Mouse (Mus musculus) gastrocnemius, adult 2 months (tissue): ENCODE results near the gene Colec11. TPM values are rescaled to one million over a fixed set of nuclear protein-coding genes. Genes with fewer than 3 reads are reported as not detected.

Experiments used
- DNase-seq: peaks from one replicate; pipeline ENCODE4 v3.0.0; 2022
- H3K27ac ChIP-seq: fragments of 200-600 bp; 2 replicates; pipeline ENCODE4 v1.8.1; 2022; ENCODE audit warnings: mild to moderate bottlenecking
- H3K4me3 ChIP-seq: fragments of 200-600 bp; 2 replicates; pipeline ENCODE4 v1.8.1; 2022; ENCODE audit warnings: mild to moderate bottlenecking, moderate library complexity
- CTCF ChIP-seq: fragments of 200-600 bp; IDR thresholded peaks from 2 replicates; pipeline ENCODE4 v1.8.1; 2022; ENCODE audit warnings: antibody characterized with exemption, mild to moderate bottlenecking, moderate library complexity
- intact Hi-C: fragments of 180-260 bp; cut with DNase I; formaldehyde crosslinking; loops from one replicate; pipeline ENCODE4 v1.15.1; 2025
- total RNA-seq, 2 experiments: library from RNA; stranded (reverse); gene quantifications; 2 replicates each; pipeline ENCODE4 v1.2.3; 2021

Colec11 gene
- total RNA-seq, 2 experiments from 2014 or later = 0.28 to 0.56 TPM

DNA sequence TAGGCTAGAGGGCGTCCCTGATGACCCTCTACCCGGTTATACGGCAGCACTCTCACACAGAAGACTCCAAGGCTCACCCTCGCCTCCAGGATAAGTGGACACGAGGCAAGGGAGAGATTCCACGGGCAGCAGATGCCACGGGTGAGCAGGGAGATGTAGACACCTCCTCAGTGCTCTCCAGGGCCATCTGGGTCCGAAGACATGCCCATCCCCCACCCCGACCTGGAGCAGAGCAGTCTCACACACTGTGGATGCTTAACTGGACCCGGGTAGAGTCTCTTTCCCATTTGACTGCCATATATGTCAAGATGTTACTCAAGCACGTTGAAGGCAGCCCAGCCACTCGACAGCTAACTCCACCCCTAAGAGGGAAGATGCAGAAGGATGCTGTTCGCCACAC, 32.7 kb downstream of the Colec11 start:
- DNase-seq = no peak
- intact Hi-C loops = no loop called here
- Histone ChIP-seq H3K4me3 (no peak overlapping the region), H3K27ac (no peak overlapping the region)
- TF ChIP-seq CTCF = no peak

DNA sequence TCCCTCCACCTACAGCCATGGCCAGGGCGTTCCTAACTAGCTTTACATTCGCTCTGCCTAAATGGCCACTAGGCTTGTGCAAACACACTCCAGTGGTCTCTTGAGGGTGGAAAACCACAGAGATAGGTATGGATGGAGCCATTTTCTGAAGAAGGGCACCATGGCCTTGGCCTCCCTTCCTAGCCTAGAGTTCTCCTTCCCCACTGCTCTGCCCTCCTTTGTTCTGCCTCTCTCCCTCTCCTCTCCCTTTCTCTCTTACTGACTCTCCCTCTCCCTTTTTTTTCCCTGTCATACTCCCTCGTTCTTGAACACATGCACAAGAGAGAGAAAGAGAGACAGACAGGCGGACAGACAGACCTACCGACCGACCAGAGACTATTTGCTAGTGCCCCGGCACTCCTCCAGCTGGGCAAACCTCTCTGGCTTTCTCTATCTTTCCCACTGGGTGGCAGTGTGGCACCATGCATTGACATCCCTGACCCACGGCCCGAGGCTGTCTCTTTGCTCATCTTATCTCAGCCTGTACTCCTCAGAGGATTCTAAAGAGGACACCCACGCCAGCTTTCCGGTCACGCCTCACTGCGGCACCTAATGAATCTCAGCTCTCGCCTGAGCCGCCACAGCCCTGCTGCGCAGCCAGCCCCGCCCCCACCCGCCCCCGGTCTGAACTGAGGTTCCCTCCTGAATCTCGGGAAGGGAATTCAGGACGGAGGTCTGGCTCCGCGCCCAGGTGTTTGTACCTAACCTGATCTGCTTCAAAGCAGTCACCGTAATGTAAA, 33.9 kb downstream of the Colec11 start:
- Histone ChIP-seq H3K27ac (no peak overlapping the region), H3K4me3 (peak overlapping the region; percentile 69)
- DNase-seq = peak; percentile 83
- TF ChIP-seq CTCF = peak; percentile 88
- intact Hi-C loops = loop anchor here (10.0 kb wide), 1 partner anchor 246 kb away; no protein-coding TSS in a partner anchor

DNA sequence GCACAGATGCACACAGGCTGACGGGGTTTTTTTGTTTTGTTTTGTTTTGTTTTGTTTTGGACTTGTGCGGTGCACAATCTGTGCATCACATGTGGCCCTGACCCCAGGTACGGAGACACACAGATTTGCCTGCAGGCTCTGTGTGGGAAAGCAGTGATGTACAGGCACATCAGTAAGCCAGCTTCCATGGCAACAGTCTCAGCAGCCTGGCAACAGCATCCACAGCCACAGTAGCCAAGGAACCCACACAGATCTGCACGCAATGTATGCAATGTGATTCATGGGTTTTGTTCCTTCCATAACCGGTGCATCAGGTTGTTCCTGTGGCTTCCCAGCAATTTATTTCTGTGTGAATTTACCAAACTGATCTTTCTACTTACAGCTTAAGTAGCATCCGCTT, 35.2 kb downstream of the Colec11 start:
- H3K27ac ChIP-seq = no peak overlapping the region
- H3K4me3 ChIP-seq = no peak overlapping the region
- TF ChIP-seq CTCF = no peak
- DNase-seq = no peak
- intact Hi-C loops = loop anchor here (10.0 kb wide), 1 partner anchor 247 kb away; no protein-coding TSS in a partner anchor

DNA sequence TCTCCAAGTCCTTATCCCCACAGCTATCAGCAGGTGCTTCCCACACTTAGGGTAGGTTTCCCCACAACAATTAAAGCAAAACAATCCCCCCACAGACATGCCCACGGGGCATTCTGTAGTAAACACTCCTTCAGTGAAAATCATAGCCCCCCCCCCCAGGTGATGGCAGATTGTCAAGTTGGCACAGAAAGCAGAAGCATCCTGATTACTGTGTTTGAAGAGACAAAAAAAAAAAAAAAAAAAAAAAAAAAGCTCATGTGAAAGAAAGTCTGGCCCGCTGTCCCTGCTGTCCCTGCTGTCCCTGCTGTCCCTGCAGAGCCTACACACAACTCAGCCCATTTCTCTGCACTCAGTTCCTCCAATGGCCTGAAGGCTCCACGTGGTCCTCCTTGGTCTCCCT, 39.1 kb downstream of the Colec11 start:
- intact Hi-C loops = loop anchor here (10.0 kb wide), 1 partner anchor 251 kb away; no protein-coding TSS in a partner anchor
- H3K4me3 ChIP-seq = no peak overlapping the region
- no peak overlapping the region for H3K27ac ChIP-seq
- no peak for TF ChIP-seq CTCF
- DNase-seq = no peak

DNA sequence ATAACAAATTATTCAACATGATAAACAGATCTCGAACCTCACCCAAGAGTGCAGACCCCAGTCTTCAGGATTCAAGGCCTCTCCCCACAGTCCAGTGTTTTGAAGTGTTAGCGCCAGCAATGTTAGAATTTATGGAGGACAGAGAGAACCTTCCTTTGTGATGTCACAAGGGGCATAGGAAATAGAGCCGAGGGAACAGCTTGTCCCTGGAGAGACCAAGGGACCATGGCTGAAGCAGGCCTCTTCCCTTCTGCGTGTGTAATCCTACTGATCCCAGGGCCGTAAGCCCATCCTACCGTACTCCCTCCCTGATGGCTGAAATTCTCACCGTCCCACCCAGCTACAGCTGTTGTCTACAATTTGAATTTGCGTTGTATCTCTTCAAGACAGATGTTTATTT, 40.8 kb downstream of the Colec11 start, which contains the start of gene Allc:
Gene Allc, minus strand, starts transcription at position 101 of the 400 bp plus-strand sequence.
- H3K27ac ChIP-seq = no peak within 1 kb of the TSS
- no peak for TF ChIP-seq CTCF
- intact Hi-C loops = loop anchor here (10.0 kb wide), 1 partner anchor 252 kb away; no protein-coding TSS in a partner anchor

DNA sequence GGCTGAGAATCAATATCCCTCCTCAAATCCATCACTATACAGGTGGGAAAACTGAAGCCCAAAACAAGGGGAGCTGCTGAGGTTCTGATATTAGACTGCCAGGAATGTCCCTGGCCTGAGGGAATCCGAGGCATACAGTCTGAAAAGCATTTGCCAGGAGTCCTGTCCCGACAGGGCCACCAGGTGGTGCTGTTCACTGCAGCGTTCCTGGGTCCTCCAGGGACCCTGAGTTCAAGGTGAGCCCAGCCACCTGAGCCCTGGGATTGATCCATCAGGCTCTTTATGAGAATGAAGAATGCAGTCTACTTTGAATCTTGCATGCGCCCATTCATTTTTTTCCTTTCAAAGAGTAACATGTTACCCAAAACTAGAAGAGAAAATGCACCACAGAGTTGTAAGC, 44.0 kb downstream of the Colec11 start:
- intact Hi-C loops = no loop called here
- H3K4me3 ChIP-seq = no peak overlapping the region
- TF ChIP-seq CTCF = peak; percentile 43
- H3K27ac ChIP-seq = no peak overlapping the region
- no peak for DNase-seq

More for the DNA sequence above, 40.8 kb downstream of the Colec11 start, which contains the start of gene Allc:
- DNase-seq = no peak
- no peak within 1 kb of the TSS for H3K4me3 ChIP-seq

DNA sequence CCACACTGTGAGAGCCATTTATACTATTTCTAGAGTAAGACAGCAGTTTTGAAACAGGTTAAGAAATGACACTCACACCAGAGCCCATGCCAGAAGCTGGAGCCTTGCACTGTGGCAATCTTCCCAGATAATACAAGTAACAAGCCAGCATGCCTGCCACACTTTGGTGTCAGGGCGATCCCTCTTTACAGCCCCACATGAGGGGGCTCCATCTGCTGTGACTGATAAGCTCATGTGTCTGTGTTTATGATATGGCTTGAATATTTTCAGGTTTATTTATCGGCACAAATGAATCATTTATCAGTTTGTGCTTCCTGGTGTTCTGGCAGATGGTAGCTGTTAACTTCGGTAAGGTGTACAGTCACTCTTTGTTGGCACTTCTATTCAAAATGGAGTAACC, 45.0 kb downstream of the Colec11 start:
- DNase-seq = no peak
- intact Hi-C loops = no loop called here

DNA sequence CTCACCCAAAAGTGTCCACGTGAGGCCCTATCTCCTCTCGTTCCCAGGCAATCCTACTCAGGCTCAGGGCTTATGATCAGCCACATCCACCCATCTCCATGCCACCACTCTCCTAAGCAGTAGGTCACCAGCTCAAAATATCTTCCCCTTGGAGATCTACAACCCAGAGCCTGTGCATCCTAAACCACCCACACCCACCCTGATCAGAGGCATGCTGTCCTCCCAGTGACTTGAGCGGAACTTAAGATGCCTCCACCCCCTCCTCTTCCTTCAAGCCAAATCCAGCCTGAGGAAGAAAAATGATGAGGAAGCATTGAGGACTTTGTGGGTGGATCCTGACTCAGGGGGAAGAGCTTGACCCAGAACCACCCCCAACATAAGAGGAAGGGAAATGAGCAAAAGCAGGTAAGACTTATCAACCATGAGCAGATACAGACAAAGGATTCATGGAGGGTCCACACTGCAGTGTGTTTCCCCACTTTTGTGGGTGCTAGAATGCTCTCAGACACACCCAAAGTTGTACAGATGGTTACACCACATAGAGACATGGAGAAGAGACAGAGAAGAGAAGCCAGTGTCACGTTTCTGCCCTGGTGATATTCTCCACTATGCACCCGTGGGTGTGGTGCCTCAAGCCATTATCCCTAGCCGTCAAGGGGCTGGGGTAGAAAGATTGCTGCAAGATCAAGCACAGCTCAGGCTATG, 47.7 kb downstream of the Colec11 start:
- no peak overlapping the region for H3K4me3 ChIP-seq
- H3K27ac ChIP-seq = no peak overlapping the region
- no peak for TF ChIP-seq CTCF
- no peak for DNase-seq
- intact Hi-C loops = no loop called here

More for the DNA sequence above, 45.0 kb downstream of the Colec11 start:
- Histone ChIP-seq H3K4me3 (no peak overlapping the region), H3K27ac (no peak overlapping the region)
- no peak for TF ChIP-seq CTCF

DNA sequence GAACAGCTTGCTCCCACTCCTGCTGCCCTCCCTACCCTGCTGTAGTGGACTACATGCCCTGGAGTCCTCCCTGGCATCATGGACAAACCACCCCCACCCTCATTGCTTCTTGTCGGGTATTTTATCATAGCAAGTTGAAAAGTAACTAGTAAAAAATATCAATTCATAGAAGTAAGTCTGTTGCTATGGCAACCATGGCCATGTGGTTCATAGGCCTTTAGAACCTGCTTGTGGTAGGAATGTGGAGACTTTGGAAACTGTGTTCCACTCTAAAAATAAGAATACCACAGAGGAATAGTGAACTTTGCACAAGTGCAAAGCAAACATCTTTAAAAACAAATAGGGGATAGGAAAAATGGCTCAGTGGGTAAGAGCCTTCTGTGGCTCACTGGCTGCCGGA, 50.9 kb downstream of the Colec11 start:
- intact Hi-C loops = no loop called here
- Histone ChIP-seq H3K4me3 (no peak overlapping the region), H3K27ac (no peak overlapping the region)
- no peak for TF ChIP-seq CTCF
- no peak for DNase-seq

DNA sequence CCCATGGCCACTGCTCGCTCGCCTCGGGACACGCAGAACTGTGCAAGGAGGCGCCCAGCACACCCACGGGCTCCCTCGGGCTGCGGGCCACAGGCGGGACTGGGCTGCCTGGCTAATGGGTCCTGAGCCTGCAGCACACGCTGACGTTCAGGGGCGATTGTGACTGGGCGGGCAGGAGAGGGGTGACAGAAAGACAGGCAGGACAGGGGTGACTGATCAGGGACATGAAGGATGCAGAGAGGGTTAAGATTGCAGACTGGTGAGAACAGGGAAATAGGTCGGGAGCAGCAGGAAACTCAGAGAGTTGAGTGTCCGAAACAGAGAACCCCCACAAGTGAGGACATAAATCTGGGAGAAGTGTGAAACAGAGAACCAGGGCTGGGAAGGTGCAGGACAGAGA, 70.9 kb downstream of the Colec11 start, which contains the start of gene Dcdc2c:
Gene Dcdc2c, minus strand, starts transcription at position 101 of the 400 bp plus-strand sequence.
- Histone ChIP-seq H3K27ac (no peak within 1 kb of the TSS), H3K4me3 (no peak within 1 kb of the TSS)
- no peak for TF ChIP-seq CTCF
- no peak for DNase-seq
- intact Hi-C loops = no loop called here

DNA sequence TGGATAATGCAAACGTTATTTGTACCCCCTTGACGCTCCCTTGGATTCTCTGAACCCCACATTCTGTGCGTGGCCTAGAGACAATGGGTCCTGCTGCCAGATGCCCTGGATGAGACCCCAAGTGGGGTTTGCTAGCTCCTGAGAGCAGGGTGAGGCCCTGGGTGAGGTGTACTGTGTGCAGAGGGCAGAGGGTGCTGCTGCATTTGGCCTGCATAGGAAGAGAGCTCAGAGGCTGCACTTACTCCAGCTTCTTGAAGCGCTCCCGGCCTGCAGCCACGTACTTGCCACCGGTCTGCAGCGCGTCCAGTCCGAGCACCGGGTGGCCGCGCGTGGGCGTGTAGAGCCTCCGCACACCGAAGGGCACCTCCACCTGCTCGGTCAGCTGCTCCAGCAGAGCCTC, 71.4 kb downstream of the Colec11 start:
- DNase-seq = no peak
- H3K4me3 ChIP-seq = no peak overlapping the region
- TF ChIP-seq CTCF = no peak
- intact Hi-C loops = no loop called here
- no peak overlapping the region for H3K27ac ChIP-seq

DNA sequence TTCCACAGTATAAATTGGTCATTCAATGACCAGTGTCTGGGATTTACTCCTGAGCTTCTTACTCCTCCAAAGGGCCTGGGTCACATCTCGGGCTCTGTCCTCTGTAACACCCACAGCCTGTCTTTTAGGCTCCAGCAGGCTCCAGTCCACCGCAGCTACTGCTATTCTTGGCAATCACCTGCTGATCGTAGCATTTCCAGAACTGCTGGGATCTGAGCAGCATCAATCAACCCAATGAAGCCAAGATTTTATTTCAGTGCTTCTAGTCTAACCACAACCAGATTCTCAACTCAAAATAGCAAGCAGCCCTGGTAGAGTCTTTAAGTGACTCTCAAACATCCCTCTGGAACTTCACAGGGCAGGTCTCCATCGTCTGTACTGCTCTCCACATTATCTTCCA, 74.3 kb downstream of the Colec11 start:
- Histone ChIP-seq H3K27ac (no peak overlapping the region), H3K4me3 (no peak overlapping the region)
- intact Hi-C loops = no loop called here
- TF ChIP-seq CTCF = no peak
- DNase-seq = peak; percentile 21

Other genes starting within 250 kb of the Colec11 start
- gene Dcdc2c, start 71.0 kb downstream of the Colec11 start, total RNA-seq = not detected
- not detected for gene Allc, start 40.9 kb downstream of the Colec11 start, total RNA-seq
- gene Rps7, start 12.6 kb upstream of the Colec11 start, total RNA-seq = 100 to 1,000 TPM; 152 to 244 TPM
- 1 to 10 TPM; 6.2 to 7.7 TPM for gene Rnaseh1, start 26.2 kb upstream of the Colec11 start, total RNA-seq
- gene Adi1, start 51.9 kb upstream of the Colec11 start, total RNA-seq = 10 to 100 TPM; 59.4 to 84.7 TPM
- 10 to 100 TPM; 18.2 to 22.5 TPM for gene Trappc12, start 127.1 kb upstream of the Colec11 start, total RNA-seq
- gene Eipr1, start 128.4 kb upstream of the Colec11 start, total RNA-seq = 1 to 10 TPM; 6.5 to 7.2 TPM